Mouse (Mus musculus) left cerebral cortex, adult 9 months (tissue): Measurements from ENCODE around the gene Tat.
"Not testable (repeated sequence)": the region's sequence is repeated elsewhere in the genome, so short reads cannot be mapped to it uniquely, and the experiment has no call there.

Source experiments
- DNase-seq, 2 experiments: peaks; one replicate each; pipeline ENCODE4 v3.0.0; 2022; ENCODE audit warnings: low spot score in 2 of 2

Tat gene

GRCm38 (mm10) chr8:109982386-109983105, 7.7 kb upstream of the Tat start:
- DNase-seq: no peak

DNA sequence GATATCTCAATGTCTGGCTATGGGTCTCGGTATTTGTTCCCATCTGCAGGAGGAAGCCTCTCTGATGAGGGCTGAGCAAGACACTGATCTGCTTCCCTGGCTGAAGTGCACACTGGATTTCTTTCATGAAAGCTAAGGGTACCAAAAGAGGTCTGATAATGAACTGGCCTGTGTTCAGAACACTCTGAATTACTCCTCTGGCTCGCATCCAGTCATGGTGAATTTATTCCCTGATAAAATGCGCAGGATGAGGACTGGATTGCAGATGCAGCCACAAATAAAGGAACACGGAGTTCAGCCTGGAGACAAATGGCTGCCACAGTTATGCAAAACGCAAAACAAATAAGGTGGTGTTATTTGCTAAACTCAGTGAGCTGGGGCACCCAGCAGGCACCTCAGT, 6.3 kb upstream of the Tat start:
- no peak for DNase-seq

- DNase-seq: no peak
These were observed 3.9 kb upstream of the Tat start for GRCm38 (mm10) chr8:109986384-109986783.

GRCm38 (mm10) chr8:109987776-109988175, 2.5 kb upstream of the Tat start:
- no peak for DNase-seq

GRCm38 (mm10) chr8:109989151-109989550, 1.1 kb upstream of the Tat start:
- DNase-seq: no peak

DNA sequence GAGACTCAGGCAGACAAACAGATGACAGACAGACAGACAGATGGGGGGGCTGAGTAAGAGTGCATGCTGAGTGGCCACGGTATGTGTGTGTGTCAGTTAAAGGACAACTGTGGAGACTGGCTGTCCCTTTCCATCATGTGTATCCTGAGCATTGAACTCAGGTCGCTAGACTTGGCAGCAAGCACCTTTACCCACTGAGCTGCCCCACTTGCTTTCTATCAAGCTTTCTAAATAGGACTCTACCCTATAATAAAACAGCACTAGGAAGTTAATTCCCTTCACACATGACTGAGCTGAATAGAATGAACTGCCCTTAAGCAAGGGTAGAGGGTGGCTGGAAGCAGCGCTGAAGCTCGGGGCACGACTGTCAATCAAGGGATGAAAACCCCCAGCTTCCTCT, 1.9 kb downstream of the Tat start:
- DNase-seq: no peak

GRCm38 (mm10) chr8:109992951-109993350, 2.7 kb downstream of the Tat start:
- DNase-seq: no peak

- no peak for DNase-seq
These were observed 7.1 kb downstream of the Tat start for GRCm38 (mm10) chr8:109997381-109997780.

DNA sequence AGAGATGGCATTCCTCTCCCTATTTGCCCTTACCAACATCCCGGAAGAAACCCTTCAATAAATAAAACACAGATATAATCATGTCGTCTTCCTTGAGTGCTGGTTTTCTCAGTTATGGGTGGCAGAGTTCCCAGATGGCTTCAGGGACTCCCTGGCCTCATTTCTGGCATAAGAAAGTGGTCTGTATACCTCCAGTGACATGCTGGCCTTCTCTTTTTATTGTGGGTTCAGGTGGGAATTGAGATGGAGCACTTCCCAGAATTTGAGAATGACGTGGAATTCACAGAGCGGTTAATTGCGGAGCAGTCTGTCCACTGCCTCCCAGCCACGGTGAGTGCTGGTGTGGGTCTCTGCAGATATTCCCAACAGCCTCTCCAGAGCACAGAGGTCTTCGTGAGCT, 7.8 kb downstream of the Tat start:
- DNase-seq: no peak

GRCm38 (mm10) chr8:109999974-110000373, 9.7 kb downstream of the Tat start:
- DNase-seq: no peak

DNA sequence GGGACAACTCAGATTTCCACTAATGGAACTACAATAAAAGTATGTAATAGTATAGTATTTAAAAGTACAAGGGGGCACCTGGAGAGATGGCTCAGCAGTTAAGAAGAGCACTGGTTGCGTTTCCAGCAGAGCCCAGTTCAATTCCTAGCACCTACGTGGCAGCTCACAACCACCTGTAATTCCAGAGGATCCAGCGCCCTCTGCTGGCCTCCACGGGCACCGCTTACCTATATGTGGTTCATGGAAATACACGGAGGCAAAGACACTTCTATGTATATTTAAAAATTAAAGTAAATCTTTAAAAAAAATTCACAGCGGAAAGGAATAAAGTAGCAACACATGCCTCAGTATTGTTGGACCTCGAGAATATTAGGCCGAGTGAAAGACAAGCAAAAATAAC, 12.7 kb downstream of the Tat start:
- DNase-seq: no peak

GRCm38 (mm10) chr8:110004300-110004699, 14.1 kb downstream of the Tat start:
- DNase-seq: no peak

DNA sequence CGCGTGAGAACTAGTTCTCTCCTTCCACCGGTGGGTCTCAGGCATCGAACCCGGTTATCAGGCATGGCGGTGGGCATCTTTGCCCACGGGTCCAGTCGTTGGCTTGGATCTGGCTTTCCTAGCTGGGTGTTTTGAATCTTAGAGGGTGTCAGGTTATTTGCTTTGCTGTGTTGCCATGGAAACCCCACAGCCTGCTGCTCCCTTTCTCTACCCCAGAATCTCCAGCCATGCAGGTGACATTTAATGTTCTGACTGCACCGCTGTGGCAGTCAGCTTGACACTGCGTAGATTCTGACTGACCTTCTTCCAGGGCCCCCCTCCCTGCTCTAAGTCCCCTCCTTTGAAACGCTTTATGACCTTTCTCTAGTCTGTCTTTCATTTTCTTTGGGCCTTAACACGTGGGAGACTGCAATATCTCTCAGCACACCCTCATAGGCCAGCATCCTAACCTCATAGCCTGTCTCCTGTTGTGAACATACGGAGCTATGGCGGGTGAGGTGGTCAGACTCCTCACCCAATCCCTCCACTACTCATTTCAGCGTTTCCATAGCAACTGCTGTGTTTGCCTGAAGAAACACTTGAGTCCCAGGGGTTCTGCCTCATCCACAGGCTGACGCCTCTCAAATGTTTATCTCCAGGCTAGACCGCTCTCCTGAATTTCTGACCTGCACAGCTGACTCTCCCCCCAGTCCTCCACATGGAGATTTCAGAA, 16.2 kb downstream of the Tat start:
- DNase-seq: peak in 1 of 2 experiments; percentile 41

GRCm38 (mm10) chr8:110008228-110008994, 18.2 kb downstream of the Tat start:
- DNase-seq: no peak

GRCm38 (mm10) chr8:110008995-110009446, 18.8 kb downstream of the Tat start:
- DNase-seq: no peak

- DNase-seq: peak in 1 of 2 experiments; percentile 42
These were observed 20.6 kb downstream of the Tat start for GRCm38 (mm10) chr8:110010868-110011267.

- DNase-seq: no peak
These were observed 31.8 kb downstream of the Tat start for GRCm38 (mm10) chr8:110022081-110022480.

- DNase-seq: no peak
These were observed 32.6 kb downstream of the Tat start for GRCm38 (mm10) chr8:110022768-110023344.

- not testable (repeated sequence) for DNase-seq
These were observed 43.5 kb downstream of the Tat start for GRCm38 (mm10) chr8:110033771-110034170.

DNA sequence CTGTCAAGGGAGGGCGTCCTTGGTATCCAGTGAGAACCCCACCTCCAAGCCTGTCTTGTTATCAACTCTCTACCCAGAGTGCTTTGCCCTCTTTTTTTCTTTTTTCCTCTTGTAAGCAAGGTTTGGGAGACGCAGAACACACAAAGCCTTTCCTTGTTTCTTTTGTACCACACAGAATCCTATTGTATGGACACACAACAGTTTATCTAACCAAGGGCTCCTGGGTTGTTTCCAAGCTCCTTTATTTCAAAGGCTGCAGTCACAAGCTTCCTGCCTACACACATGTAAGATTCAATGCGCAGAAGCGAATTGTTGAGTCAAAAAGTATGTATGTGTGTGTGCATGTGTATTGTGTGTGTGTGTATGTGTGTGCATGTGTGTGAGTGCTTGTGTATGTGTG, 44.1 kb downstream of the Tat start:
- peak in 1 of 2 experiments; percentile 11 for DNase-seq

- DNase-seq: peak in 1 of 2 experiments; percentile 13
These were observed 45.9 kb downstream of the Tat start for GRCm38 (mm10) chr8:110036156-110036555.

DNA sequence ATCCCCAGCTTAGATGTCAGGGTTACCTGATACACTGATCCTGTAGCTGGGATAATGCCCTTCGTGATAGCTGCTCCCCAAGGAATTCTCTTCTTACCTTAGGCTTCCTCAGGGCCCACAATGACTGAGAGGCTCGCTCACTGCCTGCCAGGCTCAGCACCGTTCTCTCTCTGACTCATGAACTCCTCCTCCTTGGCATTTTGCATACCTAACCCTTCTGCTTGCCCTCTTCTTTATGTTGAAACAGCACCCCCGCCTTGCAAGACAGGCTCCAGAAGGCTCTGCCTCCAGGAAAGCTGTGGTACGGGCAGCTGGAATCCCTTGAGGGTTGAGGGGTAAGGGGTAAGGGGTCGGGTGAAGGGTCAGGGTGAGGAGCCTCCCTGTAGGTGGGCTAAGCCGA, 49.0 kb downstream of the Tat start:
- DNase-seq: no peak
